Mouse (Mus musculus) limb, embryonic 11.5 days (tissue): ENCODE data around the gene Ptprn2. TPM values are rescaled to one million over a fixed set of nuclear protein-coding genes. Genes with fewer than 3 reads are reported as not detected.

Source experiments
- ATAC-seq: fragments of 200-750 bp; cut with Nextera tagmentation; 2 replicates; pipeline ENCODE4 v1.8.0; 2017; ENCODE audit warnings: low read depth; ENCODE audit not compliant: insufficient number of reproducible peaks, low FRiP score, low TSS enrichment
- DNase-seq: peaks from one replicate; pipeline ENCODE4 v3.0.0-alpha.2; 2015; ENCODE audit warnings: low spot score
- H3K27ac ChIP-seq: fragments of 300-500 bp; sonication (generic); replicated peaks from 2 replicates; pipeline ENCODE4 v1.5.1; 2014; ENCODE audit warnings: low read depth, mild to moderate bottlenecking, low read length
- H3K27me3 ChIP-seq: fragments of 300-500 bp; sonication (generic); 2 replicates; pipeline ENCODE4 v1.6.1; 2014; ENCODE audit warnings: mild to moderate bottlenecking, low read length, mixed read lengths; ENCODE audit not compliant: control insufficient read depth, insufficient read depth
- H3K36me3 ChIP-seq: fragments of 300-500 bp; sonication (generic); 2 replicates; pipeline ENCODE4 v1.6.1; 2014; ENCODE audit warnings: mild to moderate bottlenecking, low read length, moderate library complexity, mixed read lengths; ENCODE audit not compliant: control insufficient read depth, insufficient read depth
- H3K4me1 ChIP-seq: fragments of 300-500 bp; sonication (generic); 2 replicates; pipeline ENCODE4 v1.6.1; 2014; ENCODE audit warnings: low read length, mixed read lengths; ENCODE audit not compliant: control insufficient read depth, insufficient read depth
- H3K4me2 ChIP-seq: fragments of 300-500 bp; sonication (generic); 2 replicates; pipeline ENCODE4 v1.6.1; 2014; ENCODE audit warnings: low read depth, mild to moderate bottlenecking, moderate library complexity; ENCODE audit not compliant: severe bottlenecking
- H3K4me3 ChIP-seq: fragments of 300-500 bp; sonication (generic); 2 replicates; pipeline ENCODE4 v1.5.1; 2014; ENCODE audit warnings: low read depth, low read length
- H3K9ac ChIP-seq: fragments of 300-500 bp; sonication (generic); 2 replicates; pipeline ENCODE4 v1.6.1; 2014; ENCODE audit warnings: mild to moderate bottlenecking, low read length
- H3K9me3 ChIP-seq: fragments of 300-500 bp; sonication (generic); 2 replicates; pipeline ENCODE4 v1.6.1; 2016; ENCODE audit warnings: low read length; ENCODE audit not compliant: control insufficient read depth
- WGBS: fragments of 180-500 bp; shearing (Covaris S2); extraction: QIAGEN DNeasy Blood & Tissue Kit; methylation state at CpG from one replicate; pipeline ENCODE4 v1.1.7; 2014; 5-methylcytosine and 5-hydroxymethylcytosine counted together
- polyA plus RNA-seq: library from polyadenylated mRNA; unstranded; fragments of >200 nt; fragmentation: Nextera tagmentation; extraction: Ambion mirVana; gene quantifications from 2 replicates; pipeline ENCODE4 v1.2.1, GENCODE M21; 2014

Ptprn2 gene
- polyA plus RNA-seq, 1 experiment from 2014 or later: not detected

GRCm38 (mm10) chr12:116642191-116642549, 156.7 kb downstream of the Ptprn2 start:
- Histone ChIP-seq H3K27ac (no peak overlapping the region), H3K27me3 (no peaks in the 10 kb centered on the region), H3K9me3 (no peaks in the 10 kb centered on the region), H3K4me2 (no peak overlapping the region), H3K36me3 (no peaks in the 10 kb centered on the region), H3K9ac (no peak overlapping the region), H3K4me3 (no peak overlapping the region), H3K4me1 (peaks cover 12% of the 10 kb centered on the region)
- ATAC-seq (peak; percentile 26; the same call in 1 of the 2 replicates), DNase-seq (peak; percentile 26)
- WGBS: 32% methylated on average over 4 of the region's 4 CpGs

DNA sequence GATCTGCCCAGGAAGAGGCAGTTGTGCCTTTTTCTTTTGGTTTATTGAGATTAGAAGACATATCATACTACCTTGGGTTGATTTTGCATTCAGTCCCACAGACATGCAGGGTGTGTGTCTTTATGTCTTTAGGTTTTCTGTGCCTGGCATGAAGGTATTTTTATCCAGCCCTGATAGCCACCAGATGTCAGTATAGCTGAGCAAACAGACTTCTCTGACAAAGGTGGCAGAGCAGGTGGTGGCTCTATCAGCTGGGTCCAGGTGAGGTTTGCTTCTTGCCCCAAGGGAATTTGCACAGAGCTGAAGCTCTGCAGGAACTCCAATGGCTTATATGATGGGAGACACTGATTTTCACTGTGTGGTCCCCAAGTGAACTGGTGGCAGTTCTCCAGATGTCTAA, 161.3 kb downstream of the Ptprn2 start:
- H3K4me1 ChIP-seq: peaks cover 5% of the 10 kb centered on the region
- no peaks in the 10 kb centered on the region for H3K27me3 ChIP-seq
- no peaks in the 10 kb centered on the region for H3K9me3 ChIP-seq
- H3K36me3 ChIP-seq: no peaks in the 10 kb centered on the region
- H3K4me3 ChIP-seq: no peak overlapping the region
- ATAC-seq (no peak), DNase-seq (no peak)
- no peak overlapping the region for H3K9ac ChIP-seq
- H3K4me2 ChIP-seq: no peak overlapping the region
- H3K27ac ChIP-seq: no peak overlapping the region

DNA sequence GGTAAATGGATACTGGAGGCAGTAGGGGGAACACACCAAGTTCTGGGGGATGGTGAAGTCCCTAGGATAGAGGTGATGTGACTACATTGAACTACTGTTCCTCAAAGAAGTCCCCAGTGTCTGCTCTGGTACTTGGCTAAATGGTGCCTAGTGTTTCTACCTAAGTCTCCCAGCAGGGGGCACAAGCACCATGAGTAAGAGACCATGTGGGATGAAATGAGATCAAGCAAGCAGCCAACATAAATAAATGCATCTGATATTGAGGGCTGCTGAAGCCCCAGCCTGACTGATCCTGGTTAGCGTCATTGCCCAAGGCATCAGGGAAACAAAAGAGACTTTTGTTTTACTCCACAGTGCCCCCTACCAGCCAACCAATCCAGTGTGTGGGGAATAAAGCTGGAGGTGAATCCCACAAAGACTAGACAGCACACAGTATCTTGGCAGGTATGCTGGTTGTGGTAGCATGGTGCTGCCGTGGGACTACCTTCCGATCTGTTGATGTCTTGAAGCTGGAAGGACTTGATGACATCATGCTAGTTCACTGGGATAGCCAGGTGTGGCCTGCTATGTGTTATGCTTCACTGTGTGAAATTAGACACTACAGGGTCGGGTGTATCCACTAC, 163.2 kb downstream of the Ptprn2 start:
- no peaks in the 10 kb centered on the region for H3K4me1 ChIP-seq
- no peaks in the 10 kb centered on the region for H3K36me3 ChIP-seq
- WGBS: 69% methylated on average over 4 of the region's 4 CpGs
- DNase-seq (peak; percentile 46), ATAC-seq (no peak)
- no peak overlapping the region for H3K4me3 ChIP-seq
- H3K9ac ChIP-seq: no peak overlapping the region
- no peak overlapping the region for H3K4me2 ChIP-seq
- H3K9me3 ChIP-seq: no peaks in the 10 kb centered on the region
- H3K27ac ChIP-seq: no peak overlapping the region
- H3K27me3 ChIP-seq: no peaks in the 10 kb centered on the region

- no peak overlapping the region for H3K4me3 ChIP-seq
- no peaks in the 10 kb centered on the region for H3K9me3 ChIP-seq
- no peak overlapping the region for H3K27ac ChIP-seq
- no peak overlapping the region for H3K4me2 ChIP-seq
- no peaks in the 10 kb centered on the region for H3K36me3 ChIP-seq
- H3K4me1 ChIP-seq: no peaks in the 10 kb centered on the region
- ATAC-seq: no peak
- peak; percentile 28 for DNase-seq
- WGBS: 77% methylated on average over 1 of the region's 1 CpGs
- no peaks in the 10 kb centered on the region for H3K27me3 ChIP-seq
- H3K9ac ChIP-seq: no peak overlapping the region
Measured at GRCm38 (mm10) chr12:116653684-116654083, 168.2 kb downstream of the Ptprn2 start.

GRCm38 (mm10) chr12:116660076-116660475, 174.6 kb downstream of the Ptprn2 start:
- DNase-seq (no peak), ATAC-seq (no peak)
- Histone ChIP-seq H3K36me3 (no peaks in the 10 kb centered on the region), H3K9ac (no peak overlapping the region), H3K4me2 (no peak overlapping the region), H3K9me3 (no peaks in the 10 kb centered on the region), H3K4me1 (no peaks in the 10 kb centered on the region; the same call in 1 of the 2 replicates), H3K27me3 (no peaks in the 10 kb centered on the region), H3K27ac (no peak overlapping the region), H3K4me3 (no peak overlapping the region)
- 16% methylated on average over 7 of the region's 7 CpGs for WGBS

DNA sequence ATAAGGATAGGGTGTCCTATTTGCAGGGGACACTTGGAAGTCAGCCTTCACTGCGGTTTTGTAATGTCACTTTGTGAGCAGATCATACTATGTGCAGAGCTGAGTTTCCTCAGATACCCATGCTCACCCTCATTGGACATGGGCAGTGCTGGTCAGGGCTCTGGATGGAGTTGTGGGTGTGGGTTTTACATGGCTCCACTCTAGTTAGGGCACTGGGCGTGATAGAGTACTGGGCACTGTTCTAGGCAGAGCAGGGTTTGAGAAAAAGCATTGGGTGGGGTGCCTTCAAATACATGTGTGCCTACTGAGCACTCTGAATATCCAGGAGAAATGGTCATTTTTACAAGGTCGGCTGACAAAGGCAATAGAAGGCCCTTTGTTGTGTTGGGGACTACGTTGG, 175.5 kb downstream of the Ptprn2 start:
- Histone ChIP-seq H3K9me3 (no peaks in the 10 kb centered on the region), H3K4me2 (no peak overlapping the region), H3K27me3 (no peaks in the 10 kb centered on the region), H3K36me3 (no peaks in the 10 kb centered on the region), H3K4me1 (no peaks in the 10 kb centered on the region; the same call in 1 of the 2 replicates), H3K9ac (no peak overlapping the region), H3K4me3 (no peak overlapping the region), H3K27ac (no peak overlapping the region)
- DNase-seq (no peak), ATAC-seq (no peak)
- 74% methylated on average over 4 of the region's 4 CpGs for WGBS

- no peak overlapping the region for H3K4me3 ChIP-seq
- ATAC-seq (no peak), DNase-seq (no peak)
- H3K9ac ChIP-seq: no peak overlapping the region
- no peak overlapping the region for H3K4me2 ChIP-seq
- H3K36me3 ChIP-seq: no peaks in the 10 kb centered on the region
- 70% methylated on average over 3 of the region's 3 CpGs for WGBS
- H3K27ac ChIP-seq: no peak overlapping the region
- H3K4me1 ChIP-seq: no peaks in the 10 kb centered on the region
- H3K27me3 ChIP-seq: no peaks in the 10 kb centered on the region
- H3K9me3 ChIP-seq: no peaks in the 10 kb centered on the region
Measured at GRCm38 (mm10) chr12:116677701-116678100, 192.2 kb downstream of the Ptprn2 start.

GRCm38 (mm10) chr12:116689832-116690231, 204.3 kb downstream of the Ptprn2 start:
- 86% methylated on average over 2 of the region's 2 CpGs for WGBS
- no peak overlapping the region for H3K27ac ChIP-seq
- DNase-seq (no peak), ATAC-seq (no peak)
- H3K27me3 ChIP-seq: no peaks in the 10 kb centered on the region
- H3K4me1 ChIP-seq: no peaks in the 10 kb centered on the region
- no peaks in the 10 kb centered on the region for H3K9me3 ChIP-seq
- H3K9ac ChIP-seq: no peak overlapping the region
- H3K36me3 ChIP-seq: no peaks in the 10 kb centered on the region
- H3K4me2 ChIP-seq: no peak overlapping the region
- H3K4me3 ChIP-seq: no peak overlapping the region

DNA sequence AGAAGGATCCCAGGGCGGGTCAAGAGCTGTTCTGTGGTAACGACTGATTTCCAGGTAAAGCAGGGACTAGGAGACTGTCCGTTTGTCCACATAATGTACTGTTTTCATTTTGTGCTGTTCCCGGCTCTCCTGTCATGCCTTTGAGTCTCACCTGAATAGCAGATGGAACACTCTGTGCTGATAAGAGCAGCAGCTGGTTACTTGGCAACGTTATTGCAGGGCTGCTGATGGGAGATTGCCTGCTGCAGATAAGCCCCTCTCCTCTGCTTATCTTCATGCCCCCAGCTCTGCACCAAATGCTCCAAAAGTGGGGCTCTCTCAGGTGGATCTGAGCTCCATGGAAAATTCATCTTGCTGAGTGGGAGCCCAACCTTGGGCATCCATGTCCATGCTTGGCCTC, 224.0 kb downstream of the Ptprn2 start:
- WGBS: 70% methylated on average over 5 of the region's 5 CpGs
- DNase-seq (no peak), ATAC-seq (no peak)
- Histone ChIP-seq H3K9ac (no peak overlapping the region), H3K27me3 (no peaks in the 10 kb centered on the region), H3K4me2 (no peak overlapping the region), H3K27ac (no peak overlapping the region), H3K36me3 (no peaks in the 10 kb centered on the region), H3K4me1 (no peaks in the 10 kb centered on the region), H3K9me3 (no peaks in the 10 kb centered on the region), H3K4me3 (no peak overlapping the region)
